Mouse (Mus musculus) embryonic fibroblast, embryonic 13.5 days (primary cell): Measurements from ENCODE around the gene Tmem268.

Source experiments
- CTCF ChIP-seq: IDR thresholded peaks from 2 replicates; pipeline ENCODE4 v1.5.1; 2011; ENCODE audit warnings: mild to moderate bottlenecking, control low read depth, low read length, moderate library complexity, borderline replicate concordance; ENCODE audit not compliant: insufficient read depth
- POLR2A ChIP-seq: IDR thresholded peaks from 2 replicates; pipeline ENCODE4 v1.6.1; 2011; ENCODE audit warnings: low read depth, mild to moderate bottlenecking, control low read depth, low read length, moderate library complexity

GRCm38 (mm10) chr4:63560079-63560478, 1.5 kb downstream of the Tmem268 start:
- no peak; the same call in 1 of the 2 replicates for TF ChIP-seq CTCF
- TF ChIP-seq POLR2A = no peak
